Mouse (Mus musculus) adrenal gland, postnatal 36 days (tissue): ENCODE data around the gene Rmnd1. TPM values are rescaled to one million over a fixed set of nuclear protein-coding genes. Genes with fewer than 3 reads are reported as not detected.

Experiments
- DNase-seq, 2 experiments: peaks; one replicate each; pipeline ENCODE4 v3.0.0; 2021; ENCODE audit warnings: mixed read lengths in 1 of 2
- total RNA-seq, 2 experiments: library from RNA; stranded (reverse); gene quantifications; 2 replicates each; pipeline ENCODE4 v1.2.3; 2021

Gene Rmnd1
- total RNA-seq, 2 experiments from 2014 or later, result 41.1 to 42.9 TPM

DNA sequence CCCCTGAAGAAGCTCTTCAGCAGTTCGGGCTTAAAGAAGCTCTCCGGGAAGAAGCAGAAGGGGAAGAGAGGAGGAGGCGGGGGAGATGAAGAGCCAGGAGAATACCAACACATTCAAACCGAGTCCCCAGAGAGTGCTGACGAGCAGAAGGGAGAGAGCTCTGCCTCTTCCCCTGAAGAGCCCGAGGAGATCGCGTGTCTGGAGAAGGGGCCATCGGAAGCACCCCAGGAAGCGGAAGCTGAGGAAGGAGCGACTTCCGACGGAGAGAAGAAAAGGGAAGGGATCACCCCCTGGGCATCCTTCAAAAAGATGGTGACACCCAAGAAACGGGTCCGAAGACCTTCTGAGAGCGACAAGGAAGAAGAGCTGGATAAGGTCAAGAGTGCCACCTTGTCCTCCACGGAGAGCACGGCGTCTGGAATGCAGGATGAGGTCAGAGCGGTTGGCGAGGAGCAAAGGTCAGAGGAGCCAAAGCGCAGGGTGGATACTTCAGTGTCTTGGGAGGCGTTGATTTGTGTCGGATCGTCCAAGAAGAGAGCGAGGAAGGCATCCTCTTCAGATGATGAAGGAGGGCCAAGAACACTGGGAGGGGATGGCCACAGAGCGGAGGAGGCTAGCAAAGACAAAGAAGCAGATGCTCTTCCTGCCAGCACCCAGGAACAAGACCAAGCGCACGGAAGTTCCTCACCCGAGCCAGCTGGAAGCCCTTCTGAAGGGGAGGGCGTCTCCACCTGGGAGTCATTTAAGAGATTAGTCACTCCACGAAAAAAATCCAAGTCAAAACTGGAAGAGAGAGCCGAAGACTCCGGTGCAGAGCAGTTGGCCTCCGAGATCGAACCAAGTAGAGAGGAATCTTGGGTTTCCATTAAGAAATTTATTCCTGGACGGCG lies 77.6 kb downstream of the Rmnd1 start:
- no peak for DNase-seq

Other genes with a start within 250 kb of the Rmnd1 start
- gene Akap12, start 166.0 kb downstream of the Rmnd1 start, total RNA-seq, result 10 to 100 TPM; 20.2 to 25.1 TPM
- gene Zbtb2, start 44.3 kb downstream of the Rmnd1 start, total RNA-seq, result 10 to 100 TPM; 11.8 to 12.1 TPM
- gene Armt1, start 79 bp upstream of the Rmnd1 start, total RNA-seq, result 10 to 100 TPM; 12.7 to 15.8 TPM
- gene Ccdc170, start 50.1 kb upstream of the Rmnd1 start, total RNA-seq, result under 1 TPM; 0.10 to 0.66 TPM
- 10 to 100 TPM; 14.3 to 15.0 TPM for gene Esr1, start 179.2 kb upstream of the Rmnd1 start, total RNA-seq